Mouse (Mus musculus) kidney, embryonic 16.5 days (tissue): ENCODE data around the gene Ak4. TPM values are rescaled to one million over a fixed set of nuclear protein-coding genes. Genes with fewer than 3 reads are reported as not detected.

Experiments
- ATAC-seq: fragments of 200-750 bp; cut with Nextera tagmentation; 2 replicates; pipeline ENCODE4 v1.8.0; 2017; ENCODE audit warnings: moderate TSS enrichment; ENCODE audit not compliant: low FRiP score, low TSS enrichment
- H3K27ac ChIP-seq: fragments of 300-500 bp; sonication (generic); 2 replicates; pipeline ENCODE4 v1.5.1; 2014; ENCODE audit warnings: low read length
- H3K27me3 ChIP-seq: fragments of 300-500 bp; sonication (generic); 2 replicates; pipeline ENCODE4 v1.6.1; 2014; ENCODE audit warnings: low read length, control low read depth, mixed read lengths; ENCODE audit not compliant: insufficient read depth
- H3K36me3 ChIP-seq: fragments of 300-500 bp; sonication (generic); 2 replicates; pipeline ENCODE4 v1.6.1; 2014; ENCODE audit warnings: low read length, control low read depth, mixed read lengths; ENCODE audit not compliant: insufficient read depth
- H3K4me1 ChIP-seq: fragments of 300-500 bp; sonication (generic); 2 replicates; pipeline ENCODE4 v1.6.1; 2014; ENCODE audit warnings: low read length, control low read depth, mixed read lengths; ENCODE audit not compliant: insufficient read depth
- H3K4me2 ChIP-seq: fragments of 300-500 bp; sonication (generic); replicated peaks from 2 replicates; pipeline ENCODE4 v1.6.1; 2014; ENCODE audit warnings: low read depth, low read length
- H3K4me3 ChIP-seq: fragments of 300-500 bp; sonication (generic); 2 replicates; pipeline ENCODE4 v1.5.1; 2014; ENCODE audit warnings: mild to moderate bottlenecking, low read length
- H3K9ac ChIP-seq: fragments of 300-500 bp; sonication (generic); replicated peaks from 2 replicates; pipeline ENCODE4 v1.6.1; 2014; ENCODE audit warnings: low read length
- H3K9me3 ChIP-seq: fragments of 300-500 bp; sonication (generic); 2 replicates; pipeline ENCODE4 v1.6.1; 2016; ENCODE audit warnings: low read length, control low read depth
- WGBS: fragments of 180-500 bp; shearing (Covaris S2); extraction: QIAGEN DNeasy Blood & Tissue Kit; methylation state at CpG from one replicate; pipeline ENCODE4 v1.1.7; 2014; 5-methylcytosine and 5-hydroxymethylcytosine counted together
- polyA plus RNA-seq: library from polyadenylated mRNA; unstranded; fragments of >200 nt; fragmentation: Nextera tagmentation; extraction: Ambion mirVana; gene quantifications from 2 replicates; pipeline ENCODE4 v1.2.1, GENCODE M21; 2015

Ak4 gene
- polyA plus RNA-seq, 1 experiment from 2014 or later: 23.8 TPM

GRCm38 (mm10) chr4:101450150-101450780 lies 31.2 kb downstream of the Ak4 start:
- Histone ChIP-seq H3K9me3 (no peaks in the 10 kb centered on the region), H3K4me2 (no peak overlapping the region), H3K27me3 (no peaks in the 10 kb centered on the region), H3K36me3 (no peaks in the 10 kb centered on the region), H3K9ac (no peak overlapping the region), H3K4me1 (no peaks in the 10 kb centered on the region), H3K27ac (no peak overlapping the region), H3K4me3 (no peak overlapping the region)
- WGBS: 84% methylated on average over 20 of the region's 20 CpGs
- no peak for ATAC-seq

GRCm38 (mm10) chr4:101451089-101451488 lies 32.0 kb downstream of the Ak4 start:
- Histone ChIP-seq H3K9me3 (no peaks in the 10 kb centered on the region), H3K9ac (no peak overlapping the region), H3K36me3 (no peaks in the 10 kb centered on the region), H3K4me2 (no peak overlapping the region), H3K27ac (no peak overlapping the region), H3K4me1 (no peaks in the 10 kb centered on the region), H3K27me3 (no peaks in the 10 kb centered on the region), H3K4me3 (no peak overlapping the region)
- WGBS: 89% methylated on average over 4 of the region's 4 CpGs
- ATAC-seq: no peak

- H3K9me3 ChIP-seq: no peaks in the 10 kb centered on the region
- no peaks in the 10 kb centered on the region for H3K27me3 ChIP-seq
- H3K36me3 ChIP-seq: no peaks in the 10 kb centered on the region
- H3K27ac ChIP-seq: no peak overlapping the region
- no peak overlapping the region for H3K4me2 ChIP-seq
- ATAC-seq: no peak
- H3K9ac ChIP-seq: no peak overlapping the region
- H3K4me3 ChIP-seq: no peak overlapping the region
- WGBS: 89% methylated on average over 9 of the region's 9 CpGs
- H3K4me1 ChIP-seq: no peaks in the 10 kb centered on the region
These were observed 33.8 kb downstream of the Ak4 start for GRCm38 (mm10) chr4:101452829-101453228.

GRCm38 (mm10) chr4:101457176-101457575 lies 38.1 kb downstream of the Ak4 start:
- ATAC-seq: no peak
- WGBS: 91% methylated on average over 8 of the region's 8 CpGs

GRCm38 (mm10) chr4:101458341-101458740 lies 39.3 kb downstream of the Ak4 start:
- Histone ChIP-seq H3K27me3 (no peaks in the 10 kb centered on the region), H3K4me3 (no peak overlapping the region), H3K4me2 (no peak overlapping the region), H3K9me3 (no peaks in the 10 kb centered on the region), H3K4me1 (no peaks in the 10 kb centered on the region), H3K27ac (no peak overlapping the region), H3K36me3 (no peaks in the 10 kb centered on the region), H3K9ac (no peak overlapping the region)
- peak; percentile 46; the same call in 1 of the 2 replicates for ATAC-seq
- 52% methylated on average over 2 of the region's 2 CpGs for WGBS

More at GRCm38 (mm10) chr4:101457176-101457575, 38.1 kb downstream of the Ak4 start:
- Histone ChIP-seq H3K4me1 (no peaks in the 10 kb centered on the region), H3K36me3 (no peaks in the 10 kb centered on the region), H3K9ac (no peak overlapping the region), H3K27me3 (no peaks in the 10 kb centered on the region), H3K27ac (no peak overlapping the region), H3K4me3 (no peak overlapping the region), H3K9me3 (no peaks in the 10 kb centered on the region), H3K4me2 (no peak overlapping the region)

GRCm38 (mm10) chr4:101459358-101459757 lies 40.3 kb downstream of the Ak4 start:
- no peaks in the 10 kb centered on the region for H3K4me1 ChIP-seq
- no peaks in the 10 kb centered on the region for H3K27me3 ChIP-seq
- 79% methylated on average over 4 of the region's 4 CpGs for whole genome bisulfite sequencing
- H3K27ac ChIP-seq: no peak overlapping the region
- ATAC-seq: no peak
- no peaks in the 10 kb centered on the region for H3K36me3 ChIP-seq
- H3K4me3 ChIP-seq: no peak overlapping the region
- no peak overlapping the region for H3K9ac ChIP-seq
- H3K9me3 ChIP-seq: no peaks in the 10 kb centered on the region
- no peak overlapping the region for H3K4me2 ChIP-seq

GRCm38 (mm10) chr4:101460114-101460513 lies 41.0 kb downstream of the Ak4 start:
- no peak overlapping the region for H3K4me2 ChIP-seq
- H3K27me3 ChIP-seq: no peaks in the 10 kb centered on the region
- H3K4me1 ChIP-seq: no peaks in the 10 kb centered on the region
- no peaks in the 10 kb centered on the region for H3K9me3 ChIP-seq
- no peak overlapping the region for H3K4me3 ChIP-seq
- no peak overlapping the region for H3K27ac ChIP-seq
- no peak overlapping the region for H3K9ac ChIP-seq
- WGBS: 100% methylated on average over 1 of the region's 1 CpGs
- no peak for ATAC-seq
- H3K36me3 ChIP-seq: no peaks in the 10 kb centered on the region

GRCm38 (mm10) chr4:101462065-101462464 lies 43.0 kb downstream of the Ak4 start:
- ATAC-seq: no peak
- no peak overlapping the region for H3K9ac ChIP-seq

GRCm38 (mm10) chr4:101466264-101466663 lies 47.2 kb downstream of the Ak4 start:
- no peak for ATAC-seq
- no peak overlapping the region for H3K9ac ChIP-seq
- 80% methylated on average over 3 of the region's 3 CpGs for WGBS
- no peak overlapping the region for H3K4me3 ChIP-seq
- H3K4me1 ChIP-seq: no peaks in the 10 kb centered on the region
- H3K36me3 ChIP-seq: no peaks in the 10 kb centered on the region
- no peaks in the 10 kb centered on the region for H3K27me3 ChIP-seq
- no peak overlapping the region for H3K27ac ChIP-seq
- no peak overlapping the region for H3K4me2 ChIP-seq
- H3K9me3 ChIP-seq: no peaks in the 10 kb centered on the region

More at GRCm38 (mm10) chr4:101462065-101462464, 43.0 kb downstream of the Ak4 start:
- H3K4me3 ChIP-seq: no peak overlapping the region
- H3K9me3 ChIP-seq: no peaks in the 10 kb centered on the region
- H3K4me1 ChIP-seq: no peaks in the 10 kb centered on the region
- no peak overlapping the region for H3K27ac ChIP-seq
- H3K4me2 ChIP-seq: no peak overlapping the region
- WGBS: 66% methylated on average over 2 of the region's 2 CpGs
- H3K27me3 ChIP-seq: no peaks in the 10 kb centered on the region
- no peaks in the 10 kb centered on the region for H3K36me3 ChIP-seq

- no peaks in the 10 kb centered on the region for H3K36me3 ChIP-seq
- ATAC-seq: no peak
These were observed 50.2 kb downstream of the Ak4 start for GRCm38 (mm10) chr4:101469242-101469641.

More at GRCm38 (mm10) chr4:101469242-101469641, 50.2 kb downstream of the Ak4 start:
- Histone ChIP-seq H3K27me3 (no peaks in the 10 kb centered on the region), H3K4me3 (no peak overlapping the region), H3K9me3 (no peaks in the 10 kb centered on the region), H3K4me1 (no peaks in the 10 kb centered on the region), H3K9ac (no peak overlapping the region), H3K27ac (no peak overlapping the region), H3K4me2 (no peak overlapping the region)
- WGBS: 76% methylated on average over 5 of the region's 5 CpGs
